Mouse (Mus musculus): ENCODE measurements around the gene Slc12a7. TPM values are rescaled to one million over a fixed set of nuclear protein-coding genes. Genes with fewer than 3 reads are reported as not detected.

Gene Slc12a7
- polyA plus RNA-seq, 2 experiments: 7.8 to 9.9 TPM

DNA sequence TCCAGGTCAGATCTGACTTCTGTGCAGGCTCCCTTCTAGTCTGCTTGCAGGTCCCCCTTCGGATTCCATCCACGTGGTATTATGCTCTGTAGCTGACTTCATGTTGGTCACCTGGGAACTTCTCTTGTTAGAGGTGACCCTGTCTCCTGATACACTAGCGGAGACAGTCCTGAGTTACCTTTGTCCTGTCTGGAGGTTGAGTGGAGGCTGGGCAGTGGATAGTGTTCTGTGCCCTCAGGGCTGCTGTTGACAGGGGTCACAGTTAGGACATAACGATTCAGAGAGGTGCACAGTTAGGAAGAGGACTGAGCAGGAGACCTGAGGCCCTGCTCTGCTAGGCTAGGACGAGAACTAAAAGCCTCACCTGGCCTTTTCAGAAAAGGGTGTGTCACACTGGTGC, 34.9 kb downstream of the Slc12a7 start:
- TF ChIP-seq EP300 (IDR thresholded peaks at IDR 0.05; ENCODE audit: low read depth) (no peak), CTCF (IDR thresholded peaks at IDR 0.05; ENCODE audit: low read depth) (no peak)
- H3K4me3 ChIP-seq (ENCODE audit: insufficient read depth in 1 of 2, low read depth in 2 of 2, low read length in 2 of 2): no peak overlapping the region
- ATAC-seq (ENCODE audit: insufficient read depth) (no peak), DNase-seq (ENCODE audit: low read depth in 3 of 3, low spot score in 3 of 3) (no peak)
- H3K27me3 ChIP-seq (ENCODE audit: control insufficient read depth, insufficient read depth, low read length): no peaks in the 10 kb centered on the region
- WGBS (ENCODE audit: insufficient replicate concordance): 64% methylated on average over 5 of the region's 5 CpGs
- H3K36me3 ChIP-seq (replicated peaks; ENCODE audit: control insufficient read depth, insufficient read depth, low read depth): no peaks in the 10 kb centered on the region
- H3K4me1 ChIP-seq (replicated peaks; ENCODE audit: control insufficient read depth in 2 of 2, insufficient read depth in 2 of 2, low read length in 1 of 2): peaks cover 0 to 38% of the 10 kb centered on the region in 2 experiments; a peak in 3 of 4 replicates
- H3K27ac ChIP-seq: no peak overlapping the region
- no peaks in the 10 kb centered on the region for H3K9me3 ChIP-seq (ENCODE audit: control insufficient read depth, low read length)
- H3K9ac ChIP-seq (replicated peaks): no peak overlapping the region
- peak overlapping the region; percentile 26 for H3K4me2 ChIP-seq (ENCODE audit: low read depth)

DNA sequence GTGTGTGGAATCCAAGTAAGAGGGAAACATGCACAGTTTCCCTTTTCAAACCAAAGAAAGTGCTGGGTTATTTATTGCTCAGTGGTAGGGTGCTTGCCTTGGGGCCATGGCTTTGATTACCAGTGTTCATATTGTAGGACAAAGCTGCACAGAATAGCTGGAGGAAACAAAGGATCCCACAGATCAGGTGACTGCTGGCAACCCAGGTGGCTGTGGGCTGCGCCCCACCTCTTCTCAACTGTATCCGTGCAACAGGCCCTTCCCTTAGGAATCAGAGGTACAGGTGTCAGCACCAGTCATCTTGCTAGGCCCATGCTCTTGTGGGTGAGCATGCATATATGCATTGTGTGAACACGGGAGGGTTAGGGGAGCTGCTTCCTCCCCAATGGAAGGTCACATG, 35.4 kb downstream of the Slc12a7 start:
- H3K4me1 ChIP-seq (replicated peaks; ENCODE audit: control insufficient read depth in 2 of 2, insufficient read depth in 2 of 2, low read length in 1 of 2): peaks cover 0 to 41% of the 10 kb centered on the region in 2 experiments; a peak in 3 of 4 replicates
- H3K4me3 ChIP-seq (ENCODE audit: insufficient read depth in 1 of 2, low read depth in 2 of 2, low read length in 2 of 2): no peak overlapping the region
- ATAC-seq (ENCODE audit: insufficient read depth): no peak
- no peaks in the 10 kb centered on the region for H3K9me3 ChIP-seq (ENCODE audit: control insufficient read depth, low read length)
- TF ChIP-seq CTCF (IDR thresholded peaks at IDR 0.05; ENCODE audit: low read depth): no peak
- no peak for TF ChIP-seq EP300 (IDR thresholded peaks at IDR 0.05; ENCODE audit: low read depth)
- peak overlapping the region; percentile 26 for H3K4me2 ChIP-seq (ENCODE audit: low read depth)
- no peak overlapping the region for H3K9ac ChIP-seq (replicated peaks)
- H3K27me3 ChIP-seq (ENCODE audit: control insufficient read depth, insufficient read depth, low read length): no peaks in the 10 kb centered on the region
- 68% methylated on average over 3 of the region's 3 CpGs for WGBS (ENCODE audit: insufficient replicate concordance)
- no peak overlapping the region for H3K27ac ChIP-seq
- no peaks in the 10 kb centered on the region for H3K36me3 ChIP-seq (replicated peaks; ENCODE audit: control insufficient read depth, insufficient read depth, low read depth)
- no peak for DNase-seq (ENCODE audit: low read depth in 3 of 3, low spot score in 3 of 3)

DNA sequence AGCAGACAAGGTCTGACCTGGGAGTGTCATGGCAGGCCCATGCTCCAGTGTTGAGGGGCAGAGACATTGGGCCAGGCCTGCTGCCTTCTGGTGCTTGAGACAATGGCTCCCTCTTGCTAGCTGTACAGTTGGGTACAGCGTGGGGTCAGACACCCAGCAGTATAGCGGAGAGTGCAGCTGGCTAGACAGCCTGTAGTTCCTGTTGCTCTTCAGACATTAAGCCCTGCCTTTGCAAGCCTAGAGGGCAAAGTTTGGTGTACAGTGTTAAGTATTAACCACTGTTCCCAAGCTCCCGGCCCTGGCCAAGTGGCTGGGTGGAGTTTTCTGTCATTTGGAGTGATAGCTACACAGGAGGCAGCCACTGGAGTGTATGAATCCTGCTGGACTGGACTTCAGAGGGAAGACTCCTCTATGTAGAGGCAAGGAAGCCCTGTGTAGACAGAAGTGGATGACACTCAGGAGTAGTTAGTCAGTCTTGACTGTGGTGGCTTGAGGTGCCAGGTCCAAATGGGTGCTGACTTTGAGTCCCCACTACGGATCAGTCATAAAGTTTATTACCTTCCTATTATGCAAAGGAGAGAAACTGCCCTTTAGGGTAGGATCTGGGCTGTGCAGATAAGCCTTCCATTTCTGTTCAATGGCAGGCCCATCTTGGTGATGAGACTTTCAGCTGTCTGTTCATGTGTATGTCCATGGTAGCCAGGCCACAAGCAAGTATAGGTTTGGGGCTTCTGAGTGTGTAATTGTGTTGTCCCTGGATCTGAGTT, 37.2 kb downstream of the Slc12a7 start:
- WGBS (ENCODE audit: insufficient replicate concordance): 42% methylated on average over 4 of the region's 4 CpGs
- Histone ChIP-seq H3K4me1 (replicated peaks; ENCODE audit: control insufficient read depth in 2 of 2, insufficient read depth in 2 of 2, low read length in 1 of 2) (peaks cover 0 to 41% of the 10 kb centered on the region in 2 experiments; a peak in 3 of 4 replicates), H3K27me3 (ENCODE audit: control insufficient read depth, insufficient read depth, low read length) (no peaks in the 10 kb centered on the region), H3K27ac (no peak overlapping the region), H3K36me3 (replicated peaks; ENCODE audit: control insufficient read depth, insufficient read depth, low read depth) (no peaks in the 10 kb centered on the region), H3K4me2 (ENCODE audit: low read depth) (peak overlapping the region; percentile 40), H3K9ac (replicated peaks) (no peak overlapping the region), H3K9me3 (ENCODE audit: control insufficient read depth, low read length) (no peaks in the 10 kb centered on the region), H3K4me3 (ENCODE audit: insufficient read depth in 1 of 2, low read depth in 2 of 2, low read length in 2 of 2) (no peak overlapping the region)
- ATAC-seq (ENCODE audit: insufficient read depth) (peak; percentile 63), DNase-seq (ENCODE audit: low read depth in 3 of 3, low spot score in 3 of 3) (peak in 1 of 3 experiments; percentile 30)
- TF ChIP-seq EP300 (IDR thresholded peaks at IDR 0.05; ENCODE audit: low read depth): no peak
- 0 out of 2 replicates have a peak, but pooled peaks have one; percentile 11 for TF ChIP-seq CTCF (IDR thresholded peaks at IDR 0.05; ENCODE audit: low read depth)

DNA sequence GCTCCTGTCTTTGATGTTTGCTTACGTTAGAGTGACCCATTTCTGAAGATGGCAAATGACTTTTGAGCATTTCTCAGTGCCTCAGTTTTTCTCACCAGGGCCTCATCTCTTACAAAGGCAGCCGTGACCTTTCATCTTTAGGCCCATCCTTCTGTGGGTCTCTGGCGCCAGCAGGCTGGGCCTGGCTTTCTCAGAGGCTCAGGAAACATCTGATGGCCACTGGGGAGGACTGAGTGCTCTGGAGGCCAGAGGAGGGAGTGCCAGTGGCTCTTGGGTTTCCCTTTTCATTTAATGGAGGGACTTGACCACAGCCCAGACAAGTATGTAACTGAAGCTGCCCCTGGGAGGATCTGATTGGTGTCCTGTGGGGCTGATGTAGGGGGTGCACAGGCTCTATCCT, 38.2 kb downstream of the Slc12a7 start:
- peaks cover 0 to 38% of the 10 kb centered on the region in 2 experiments; a peak in 2 of 4 replicates for H3K4me1 ChIP-seq (replicated peaks; ENCODE audit: control insufficient read depth in 2 of 2, insufficient read depth in 2 of 2, low read length in 1 of 2)
- no peak overlapping the region for H3K9ac ChIP-seq (replicated peaks)
- ATAC-seq (ENCODE audit: insufficient read depth): no peak
- H3K27me3 ChIP-seq (ENCODE audit: control insufficient read depth, insufficient read depth, low read length): no peaks in the 10 kb centered on the region
- whole genome bisulfite sequencing (ENCODE audit: insufficient replicate concordance): 54% methylated on average over 3 of the region's 3 CpGs
- TF ChIP-seq EP300 (IDR thresholded peaks at IDR 0.05; ENCODE audit: low read depth) (no peak), CTCF (IDR thresholded peaks at IDR 0.05; ENCODE audit: low read depth) (no peak)
- H3K27ac ChIP-seq: no peak overlapping the region
- no peak overlapping the region for H3K4me3 ChIP-seq (ENCODE audit: insufficient read depth in 1 of 2, low read depth in 2 of 2, low read length in 2 of 2)
- no peaks in the 10 kb centered on the region for H3K9me3 ChIP-seq (ENCODE audit: control insufficient read depth, low read length)
- no peaks in the 10 kb centered on the region for H3K36me3 ChIP-seq (replicated peaks; ENCODE audit: control insufficient read depth, insufficient read depth, low read depth)
- DNase-seq (ENCODE audit: low read depth in 3 of 3, low spot score in 3 of 3): no peak
- H3K4me2 ChIP-seq (ENCODE audit: low read depth): no peak overlapping the region

GRCm38 (mm10) chr13:73772655-73773054, 39.8 kb downstream of the Slc12a7 start:
- peaks cover 0 to 34% of the 10 kb centered on the region in 2 experiments; a peak in 2 of 4 replicates for H3K4me1 ChIP-seq (replicated peaks; ENCODE audit: control insufficient read depth in 2 of 2, insufficient read depth in 2 of 2, low read length in 1 of 2)
- no peaks in the 10 kb centered on the region for H3K9me3 ChIP-seq (ENCODE audit: control insufficient read depth, low read length)
- H3K27me3 ChIP-seq (ENCODE audit: control insufficient read depth, insufficient read depth, low read length): no peaks in the 10 kb centered on the region
- 30% methylated on average over 2 of the region's 2 CpGs for WGBS (ENCODE audit: insufficient replicate concordance)
- H3K36me3 ChIP-seq (replicated peaks; ENCODE audit: control insufficient read depth, insufficient read depth, low read depth): no peaks in the 10 kb centered on the region
- H3K4me2 ChIP-seq (ENCODE audit: low read depth): no peak overlapping the region
- H3K4me3 ChIP-seq (ENCODE audit: insufficient read depth in 1 of 2, low read depth in 2 of 2, low read length in 2 of 2): no peak overlapping the region
- no peak overlapping the region for H3K9ac ChIP-seq (replicated peaks)
- H3K27ac ChIP-seq: no peak overlapping the region
- TF ChIP-seq EP300 (IDR thresholded peaks at IDR 0.05; ENCODE audit: low read depth): no peak
- no peak for TF ChIP-seq CTCF (IDR thresholded peaks at IDR 0.05; ENCODE audit: low read depth)
- ATAC-seq (ENCODE audit: insufficient read depth): no peak
- DNase-seq (ENCODE audit: low read depth in 3 of 3, low spot score in 3 of 3): no peak
